Mouse (Mus musculus): ENCODE results near the gene Ptprm.
"Not testable (repeated sequence)": the region's sequence is repeated elsewhere in the genome, so short reads cannot be mapped to it uniquely, and the experiment has no call there.

Gene Ptprm

GRCm38 (mm10) chr17:66874810-66875209 lies 479.4 kb downstream of the Ptprm start:
- DNase-seq (ENCODE audit: low read depth): no peak

GRCm38 (mm10) chr17:66871396-66871795 lies 482.9 kb downstream of the Ptprm start:
- no peak for DNase-seq (ENCODE audit: low read depth)

- DNase-seq (ENCODE audit: low read depth): no peak
These were observed 484.7 kb downstream of the Ptprm start for GRCm38 (mm10) chr17:66869581-66870002.

GRCm38 (mm10) chr17:66864441-66864840 lies 489.8 kb downstream of the Ptprm start:
- DNase-seq (ENCODE audit: low read depth): no peak

GRCm38 (mm10) chr17:66861557-66861956 lies 492.7 kb downstream of the Ptprm start:
- no peak for DNase-seq (ENCODE audit: low read depth)

GRCm38 (mm10) chr17:66858757-66859156 lies 495.5 kb downstream of the Ptprm start:
- DNase-seq (ENCODE audit: low read depth): no peak

GRCm38 (mm10) chr17:66852496-66852895 lies 501.8 kb downstream of the Ptprm start:
- DNase-seq (ENCODE audit: low read depth): no peak

GRCm38 (mm10) chr17:66847011-66847410 lies 507.2 kb downstream of the Ptprm start:
- DNase-seq (ENCODE audit: low read depth): not testable (repeated sequence)

- no peak for DNase-seq (ENCODE audit: low read depth)
These were observed 531.9 kb downstream of the Ptprm start for GRCm38 (mm10) chr17:66822347-66822746.

- DNase-seq (ENCODE audit: low read depth): no peak
These were observed 536.9 kb downstream of the Ptprm start for GRCm38 (mm10) chr17:66817380-66817779.

GRCm38 (mm10) chr17:66815921-66816320 lies 538.3 kb downstream of the Ptprm start:
- no peak for DNase-seq (ENCODE audit: low read depth)

GRCm38 (mm10) chr17:66813786-66814185 lies 540.5 kb downstream of the Ptprm start:
- DNase-seq (ENCODE audit: low read depth): no peak

GRCm38 (mm10) chr17:66813346-66813745 lies 540.9 kb downstream of the Ptprm start:
- DNase-seq (ENCODE audit: low read depth): no peak

GRCm38 (mm10) chr17:66809786-66810185 lies 544.5 kb downstream of the Ptprm start:
- DNase-seq (ENCODE audit: low read depth): no peak

GRCm38 (mm10) chr17:66808186-66808585 lies 546.1 kb downstream of the Ptprm start:
- no peak for DNase-seq (ENCODE audit: low read depth)

- DNase-seq (ENCODE audit: low read depth): no peak
These were observed 552.2 kb downstream of the Ptprm start for GRCm38 (mm10) chr17:66801831-66802687.

- no peak for DNase-seq (ENCODE audit: low read depth)
These were observed 554.0 kb downstream of the Ptprm start for GRCm38 (mm10) chr17:66800231-66800630.

GRCm38 (mm10) chr17:66786166-66786565 lies 568.1 kb downstream of the Ptprm start:
- DNase-seq (ENCODE audit: low read depth): no peak

GRCm38 (mm10) chr17:66785586-66785985 lies 568.7 kb downstream of the Ptprm start:
- DNase-seq (ENCODE audit: low read depth): no peak

- no peak for DNase-seq (ENCODE audit: low read depth)
These were observed 570.7 kb downstream of the Ptprm start for GRCm38 (mm10) chr17:66783601-66784000.

GRCm38 (mm10) chr17:66783075-66783492 lies 571.2 kb downstream of the Ptprm start:
- no peak for DNase-seq (ENCODE audit: low read depth)

GRCm38 (mm10) chr17:66781910-66782309 lies 572.3 kb downstream of the Ptprm start:
- DNase-seq (ENCODE audit: low read depth): no peak

GRCm38 (mm10) chr17:66779026-66779425 lies 575.2 kb downstream of the Ptprm start:
- no peak for DNase-seq (ENCODE audit: low read depth)

Data from 416B (cell line).